In genomic region chr6:22698187-22698586, GRCm38 (mm10) we compare ENCODE assay signal across 21 mouse cellular contexts.
DNase-seq lines count a peak whose midpoint lies in the region; ATAC-seq and TF ChIP-seq lines count a peak whose summit lies in the region.
"Had no signal": no experiment of that assay in that cellular context is flagged by ENCODE, and none has a peak within 500 bp of the region (broad histone marks: within the 10 kb centered on the region; RNA-seq: fewer than 3 reads in every experiment).

No protein-coding gene starts in this region.

- no peaks in the 10 kb centered on the region for H3K36me3 ChIP-seq in embryonic facial prominence, embryonic 14.5 days (ENCODE audit: control insufficient read depth, insufficient read depth, low read length)
- H3K36me3 ChIP-seq in embryonic facial prominence, embryonic 15.5 days = no peaks in the 10 kb centered on the region
- no peaks in the 10 kb centered on the region for H3K36me3 ChIP-seq in stomach, postnatal 0 days (ENCODE audit: control insufficient read depth, insufficient read depth, low read length)
- H3K36me3 ChIP-seq: embryonic facial prominence, embryonic 12.5 days; forebrain, embryonic 10.5 days; forebrain, embryonic 12.5 days had no signal

- TF ChIP-seq CTCF in stomach, postnatal 0 days (IDR thresholded peaks at IDR 0.05; ENCODE audit: low read depth) = no peak

- peak; percentile 26; the same call in 1 of the 2 replicates for ATAC-seq in embryonic facial prominence, embryonic 14.5 days (ENCODE audit: low read depth)
- ATAC-seq in embryonic facial prominence, embryonic 15.5 days (ENCODE audit: insufficient number of reproducible peaks, low FRiP score, low TSS enrichment, low read depth) = no peak
- ATAC-seq in stomach, postnatal 0 days (ENCODE audit: low FRiP score, low TSS enrichment) = no peak
- ATAC-seq: forebrain, embryonic 14.5 days; forebrain, embryonic 16.5 days had no signal

- TF ChIP-seq EP300 in stomach, postnatal 0 days (optimal IDR thresholded peaks at IDR 0.05) = peak; percentile 67

- no peak overlapping the region for H3K27ac ChIP-seq in embryonic facial prominence, embryonic 14.5 days (replicated peaks; ENCODE audit: low read depth, low read length)
- H3K27ac ChIP-seq in embryonic facial prominence, embryonic 15.5 days (replicated peaks) = 0 out of 2 replicates have a peak overlapping the region, but pooled peaks have one; percentile 17
- no peak overlapping the region for H3K27ac ChIP-seq in stomach, postnatal 0 days (replicated peaks)
- H3K27ac ChIP-seq: embryonic facial prominence, embryonic 12.5 days; forebrain, embryonic 10.5 days; forebrain, embryonic 12.5 days had no signal

- no peak overlapping the region for H3K4me2 ChIP-seq in embryonic facial prominence, embryonic 14.5 days (ENCODE audit: low read depth, low read length)
- no peak overlapping the region for H3K4me2 ChIP-seq in embryonic facial prominence, embryonic 15.5 days (replicated peaks)
- H3K4me2 ChIP-seq in stomach, postnatal 0 days (replicated peaks; ENCODE audit: low read depth) = no peak overlapping the region
- H3K4me2 ChIP-seq: embryonic facial prominence, embryonic 12.5 days; forebrain, embryonic 12.5 days had no signal

- intact Hi-C loops in heart, postnatal 36 days (cut with DNase I) = no loop called here

- no peaks in the 10 kb centered on the region for H3K4me1 ChIP-seq in embryonic facial prominence, embryonic 14.5 days (ENCODE audit: control insufficient read depth, insufficient read depth, low read length)
- no peaks in the 10 kb centered on the region; the same call in 1 of the 2 replicates for H3K4me1 ChIP-seq in embryonic facial prominence, embryonic 15.5 days
- H3K4me1 ChIP-seq in stomach, postnatal 0 days (replicated peaks; ENCODE audit: control insufficient read depth, insufficient read depth) = no peaks in the 10 kb centered on the region
- H3K4me1 ChIP-seq: embryonic facial prominence, embryonic 12.5 days; forebrain, embryonic 12.5 days had no signal

- H3K9ac ChIP-seq in embryonic facial prominence, embryonic 14.5 days (ENCODE audit: low read depth, low read length) = no peak overlapping the region
- H3K9ac ChIP-seq in embryonic facial prominence, embryonic 15.5 days = no peak overlapping the region
- H3K9ac ChIP-seq in stomach, postnatal 0 days (ENCODE audit: low read length) = no peak overlapping the region
- H3K9ac ChIP-seq: embryonic facial prominence, embryonic 12.5 days; forebrain, embryonic 12.5 days had no signal

- H3K9me3 ChIP-seq in embryonic facial prominence, embryonic 14.5 days (ENCODE audit: control insufficient read depth, low read length) = no peaks in the 10 kb centered on the region
- H3K9me3 ChIP-seq in embryonic facial prominence, embryonic 15.5 days (replicated peaks) = no peaks in the 10 kb centered on the region
- no peaks in the 10 kb centered on the region for H3K9me3 ChIP-seq in stomach, postnatal 0 days (ENCODE audit: control insufficient read depth, low read length)
- H3K9me3 ChIP-seq: embryonic facial prominence, embryonic 12.5 days; forebrain, embryonic 10.5 days; forebrain, embryonic 12.5 days had no signal

- peak; percentile 42 for DNase-seq in heart, adult 11 months
- DNase-seq in heart, postnatal 36 days = no peak
- DNase-seq in embryonic facial prominence, embryonic 14.5 days (ENCODE audit: low spot score) = peak; percentile 63
- no peak for DNase-seq in stomach, postnatal 0 days (ENCODE audit: low spot score)
- DNase-seq in spleen, adult 12 weeks (ENCODE audit: low spot score) = no peak
- DNase-seq in adrenal gland, adult 2 months = no peak
- DNase-seq: adrenal gland, adult 8-10 months; adrenal gland, postnatal 14 days; adrenal gland, postnatal 36 days; cerebellum, adult 11-12 months; cerebellum, adult 2 months; cerebellum, adult 9-10 months; cerebellum, postnatal 10 days; cerebellum, postnatal 25 days had no signal

- no peaks in the 10 kb centered on the region for H3K27me3 ChIP-seq in embryonic facial prominence, embryonic 14.5 days (replicated peaks; ENCODE audit: control insufficient read depth, insufficient read depth, low read length)
- H3K27me3 ChIP-seq in embryonic facial prominence, embryonic 15.5 days = no peaks in the 10 kb centered on the region
- no peaks in the 10 kb centered on the region for H3K27me3 ChIP-seq in stomach, postnatal 0 days (ENCODE audit: control insufficient read depth, insufficient read depth, low read length)
- H3K27me3 ChIP-seq: embryonic facial prominence, embryonic 12.5 days; forebrain, embryonic 12.5 days had no signal

- H3K4me3 ChIP-seq in embryonic facial prominence, embryonic 14.5 days (ENCODE audit: low read depth, low read length) = no peak overlapping the region
- H3K4me3 ChIP-seq in embryonic facial prominence, embryonic 15.5 days (replicated peaks) = no peak overlapping the region
- H3K4me3 ChIP-seq in stomach, postnatal 0 days (ENCODE audit: low read depth, low read length) = no peak overlapping the region
- H3K4me3 ChIP-seq: embryonic facial prominence, embryonic 12.5 days; erythroblast, embryonic 14.5 days; forebrain, embryonic 10.5 days; forebrain, embryonic 12.5 days had no signal

Comparison
In these comparisons a context has a peak if more than half of its experiments do, and no peak if none do; other contexts are left out.
1. DNase-seq: peak in heart, adult 11 months (single experiment) and embryonic facial prominence, embryonic 14.5 days (single experiment); none in heart, postnatal 36 days (0 of 2), stomach, postnatal 0 days (single experiment), spleen, adult 12 weeks (single experiment) and adrenal gland, adult 2 months (single experiment).